Mouse (Mus musculus) central nervous system, embryonic 11.5 days (tissue): ENCODE data around the gene Frat2. TPM values are rescaled to one million over a fixed set of nuclear protein-coding genes. Genes with fewer than 3 reads are reported as not detected.

Experiments
- polyA plus RNA-seq: library from polyadenylated mRNA; depleted of rRNA; stranded (reverse); fragments of >200 nt; gene quantifications from 2 replicates; pipeline ENCODE4 v1.2.3, GENCODE M21; 2012; rRNA removed

Gene Frat2
- polyA plus RNA-seq, result 8.5 and 19.1 TPM in 2 replicates

DNA sequence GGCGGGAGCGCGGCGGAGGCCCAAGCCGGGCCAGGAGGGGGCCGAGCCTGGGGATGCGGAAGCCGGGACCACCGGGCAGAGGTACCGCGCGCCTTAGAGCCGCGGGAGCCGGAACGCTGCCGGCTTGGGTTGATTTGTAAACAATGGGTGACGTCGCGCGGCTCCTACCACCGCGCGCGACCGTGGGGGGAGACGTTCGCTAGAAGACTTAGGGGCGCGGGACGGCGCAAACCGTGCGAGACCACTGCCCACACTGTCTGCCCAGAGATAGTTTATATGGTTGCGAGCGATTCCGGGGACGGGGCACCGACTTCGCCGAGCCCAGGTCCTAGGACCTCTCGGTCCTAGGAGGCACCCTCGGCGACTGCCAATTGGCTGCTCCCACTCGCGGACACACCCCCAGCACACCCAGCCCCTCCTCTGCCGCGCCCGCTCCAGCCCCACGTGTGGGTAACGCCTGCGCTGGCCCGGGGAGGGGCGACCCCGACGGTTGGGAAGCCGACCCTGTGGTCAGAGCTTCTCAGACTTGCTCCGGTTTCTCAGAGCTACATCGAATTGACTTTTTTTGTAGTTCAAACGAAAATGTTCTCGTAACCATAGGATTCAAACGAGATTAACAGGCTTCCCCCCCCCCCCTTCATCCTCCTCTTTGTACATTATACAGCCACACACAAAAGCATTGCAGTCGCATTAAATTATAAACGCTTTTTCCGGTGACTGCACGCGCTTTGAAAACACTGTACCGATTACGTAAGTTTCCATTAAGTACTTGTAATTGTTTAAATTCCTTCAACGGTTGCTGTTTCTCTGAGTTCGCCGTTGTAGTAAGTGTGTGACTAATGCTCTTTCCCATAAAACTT lies at the start of gene Frat2:
Frat2 (minus strand) TSS at position 141 of the 860 bp plus-strand sequence.

DNA sequence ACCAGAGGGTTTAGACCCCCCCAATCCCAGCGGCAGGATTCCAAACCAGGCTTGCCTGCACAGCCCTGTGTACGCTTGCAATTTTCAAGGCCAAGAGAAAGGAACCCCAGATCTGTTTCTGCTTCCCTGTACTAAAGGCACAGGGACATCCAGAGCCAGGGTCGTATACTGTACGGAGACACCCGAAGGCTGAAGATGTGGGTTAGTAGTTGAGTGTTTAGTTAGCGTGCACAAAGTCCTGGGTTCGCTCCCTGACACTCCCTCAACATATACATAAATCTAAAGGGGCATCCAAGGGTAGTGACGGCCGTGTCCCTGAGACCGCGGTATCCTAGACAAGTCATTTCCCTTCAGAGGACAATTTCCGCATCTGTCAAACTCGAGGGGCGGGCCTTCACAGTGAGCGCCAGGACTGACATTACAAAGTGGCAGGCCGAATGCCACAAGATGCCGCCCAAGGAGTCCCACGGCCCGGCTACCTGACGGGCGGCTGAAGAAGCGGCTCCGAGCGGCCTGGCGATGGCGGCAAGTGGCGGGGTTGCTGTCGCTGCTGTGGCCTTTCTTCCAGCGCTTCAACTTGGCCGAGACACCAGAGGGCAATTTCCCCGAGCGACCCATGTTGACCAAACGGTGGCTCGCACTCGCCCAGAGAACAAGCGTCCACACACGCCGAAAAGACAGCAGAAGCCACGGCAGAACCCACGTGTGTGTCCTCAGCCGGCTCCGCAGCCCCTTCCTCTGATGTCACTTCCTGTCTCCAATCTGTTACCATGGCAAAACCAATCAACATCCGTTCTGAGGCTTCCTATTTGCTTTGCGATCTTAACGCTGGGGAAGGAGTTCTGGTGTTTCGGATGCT lies 47.8 kb upstream of the Frat2 start, which contains the start of gene Rrp12:
Rrp12 (minus strand) TSS at position 714 of the 859 bp plus-strand sequence.

GRCm38 (mm10) chr19:41829381-41830105 lies 18.4 kb downstream of the Frat2 start, which contains the start of gene Frat1:
TSS of gene Frat1 (plus strand) at chr19:41829970.

GRCm38 (mm10) chr19:41801742-41802369 lies 46.1 kb downstream of the Frat2 start, which contains the start of gene Arhgap19:
TSS of gene Arhgap19 (minus strand) at chr19:41802047.

Other genes starting within 250 kb of the Frat2 start
- 10.7 and 11.0 TPM in 2 replicates for gene Slit1, start 104.5 kb downstream of the Frat2 start, polyA plus RNA-seq
- gene Arhgap19, start 46.1 kb downstream of the Frat2 start, polyA plus RNA-seq, result 34.4 and 46.3 TPM in 2 replicates
- 4.0 and 4.1 TPM in 2 replicates for gene Frat1, start 18.2 kb downstream of the Frat2 start, polyA plus RNA-seq
- 15.6 and 20.9 TPM in 2 replicates for gene Rrp12, start 48.0 kb upstream of the Frat2 start, polyA plus RNA-seq
- 479 and 499 TPM in 2 replicates for gene Pgam1, start 63.8 kb upstream of the Frat2 start, polyA plus RNA-seq
- 42.9 and 47.1 TPM in 2 replicates for gene Exosc1, start 85.3 kb upstream of the Frat2 start, polyA plus RNA-seq
- gene Zdhhc16, start 85.3 kb upstream of the Frat2 start, polyA plus RNA-seq, result 66.0 and 88.5 TPM in 2 replicates
- 50.6 and 72.5 TPM in 2 replicates for gene Mms19, start 133.0 kb upstream of the Frat2 start, polyA plus RNA-seq
- gene Ubtd1, start 133.6 kb upstream of the Frat2 start, polyA plus RNA-seq, result 11.9 and 16.2 TPM in 2 replicates
- gene Ankrd2, start 187.9 kb upstream of the Frat2 start, polyA plus RNA-seq, result 0.08 and 0.11 TPM in 2 replicates
- gene Hoga1, start 197.5 kb upstream of the Frat2 start, polyA plus RNA-seq, result 1.8 and 2.8 TPM in 2 replicates
- gene 4933411K16Rik, start 204.1 kb upstream of the Frat2 start, polyA plus RNA-seq, result 0.50 and 0.51 TPM in 2 replicates
- 48.5 and 49.9 TPM in 2 replicates for gene Morn4, start 238.2 kb upstream of the Frat2 start, polyA plus RNA-seq
- 36.2 and 37.6 TPM in 2 replicates for gene Pi4k2a, start 242.3 kb upstream of the Frat2 start, polyA plus RNA-seq